Mouse (Mus musculus): Measurements from ENCODE around the gene Fbxo21. TPM values are rescaled to one million over a fixed set of nuclear protein-coding genes. Genes with fewer than 3 reads are reported as not detected.
A peak's percentile ranks its signal among the peaks of the same experiment; 100 is the strongest.

Gene Fbxo21
- total RNA-seq (2021), result 100 to 1,000 TPM; 127 to 128 TPM
- long read RNA-seq, experiment 1, transcript Fbxo21-201 (12 exons, 3,883 nt), result major isoform, 127 of 205 reads
- long read RNA-seq, experiment 1, transcript Fbxo21-206 (12 exons, 3,959 nt), result minor isoform, 42 of 205 reads
- long read RNA-seq, experiment 1, partial matches to known transcripts, result 16 of 205 reads
- long read RNA-seq, experiment 1, other reads (novel, unspliced or antisense), result 19 of 205 reads
- long read RNA-seq, experiment 2, transcript Fbxo21-201 (12 exons, 3,883 nt), result major isoform, 71 of 117 reads
- long read RNA-seq, experiment 2, transcript Fbxo21-206 (12 exons, 3,959 nt), result minor isoform, 27 of 117 reads
- long read RNA-seq, experiment 2, partial matches to known transcripts, result 12 of 117 reads
- long read RNA-seq, experiment 2, other reads (novel, unspliced or antisense), result 7 of 117 reads

DNA sequence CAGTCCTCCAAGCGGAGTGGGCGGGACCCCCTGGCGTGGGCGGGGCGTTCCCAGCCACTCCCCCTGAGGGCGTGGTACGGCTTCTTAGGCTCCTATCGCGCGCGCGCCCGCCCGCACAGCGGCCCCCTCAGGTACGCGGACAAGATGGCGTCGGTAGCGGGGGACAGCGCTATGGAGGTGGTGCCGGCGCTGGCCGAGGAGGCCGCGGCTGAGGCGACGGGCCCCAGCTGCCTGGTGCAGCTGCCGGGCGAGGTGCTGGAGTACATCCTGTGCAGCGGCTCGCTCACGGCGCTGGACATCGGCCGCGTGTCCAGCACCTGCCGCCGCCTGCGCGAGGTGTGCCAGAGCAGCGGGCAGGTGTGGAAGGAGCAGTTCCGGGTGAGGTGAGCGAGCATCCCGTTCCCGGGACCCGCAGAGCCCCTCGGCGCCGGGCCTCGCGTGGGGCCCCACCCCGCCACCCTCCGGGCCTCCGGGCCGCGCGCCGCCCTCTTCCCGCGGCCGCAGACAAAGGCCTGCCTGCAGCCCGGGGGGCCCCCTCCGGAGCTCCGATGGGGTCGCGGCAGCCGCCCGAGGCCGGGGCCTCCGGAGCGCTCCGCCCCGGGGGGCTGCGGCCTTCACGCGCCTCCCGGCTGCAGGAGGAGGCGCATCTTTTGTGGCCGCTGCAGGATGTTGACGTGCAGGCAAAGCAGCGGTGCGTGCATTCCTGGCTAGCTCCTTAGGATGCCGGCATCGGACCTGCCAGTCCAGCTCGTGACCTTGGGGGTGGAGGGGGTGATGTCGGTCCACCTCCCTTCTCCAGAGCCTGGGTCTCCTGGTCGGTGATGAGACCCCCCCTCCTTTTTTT, at the start of gene Fbxo21:
TSS of gene Fbxo21 (plus strand) at position 74 of the 844 bp plus-strand sequence.
- DNase-seq (ENCODE audit: low spot score in 2 of 2), result peak; percentile 98

DNA sequence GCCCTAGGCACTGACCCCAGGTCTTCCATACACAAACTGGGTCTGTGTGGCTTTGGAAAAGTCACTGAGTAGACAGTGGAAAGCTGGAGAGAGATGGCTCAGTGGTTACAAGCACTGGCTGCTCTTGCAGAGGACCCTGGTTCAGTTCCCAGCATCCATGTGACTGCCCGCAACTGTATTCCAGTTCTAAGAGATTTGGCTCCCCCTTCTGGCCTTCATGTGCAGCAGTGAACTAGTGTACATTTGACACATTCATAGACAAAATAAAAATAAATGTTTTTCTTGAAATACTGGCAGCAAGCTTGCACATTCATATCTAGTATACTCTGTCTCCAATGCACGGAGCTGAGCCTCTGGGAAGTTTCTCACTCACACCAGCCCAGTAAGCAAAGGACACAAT, 48.0 kb upstream of the Fbxo21 start:
- no peak for DNase-seq (ENCODE audit: low spot score in 2 of 2)

DNA sequence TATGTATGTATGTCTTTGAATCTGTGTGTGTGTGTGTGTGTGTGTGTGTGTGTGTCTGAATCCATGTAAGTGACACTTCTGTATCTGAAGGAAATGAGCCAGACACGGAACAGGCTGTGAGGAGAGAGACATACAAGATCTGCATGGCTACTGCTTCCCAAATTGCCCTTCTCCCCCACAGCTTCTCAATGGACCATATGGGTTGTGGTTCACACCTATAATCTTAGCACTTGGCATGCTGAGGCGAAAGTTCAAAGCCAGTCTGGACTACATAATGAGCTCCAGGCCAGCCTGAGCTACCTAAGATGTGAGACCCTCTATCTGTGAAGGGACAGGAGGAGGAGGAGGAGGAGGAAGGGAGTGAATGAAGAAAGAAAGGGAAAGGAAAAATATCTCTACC, 44.3 kb upstream of the Fbxo21 start:
- DNase-seq (ENCODE audit: low spot score in 2 of 2), result no peak

DNA sequence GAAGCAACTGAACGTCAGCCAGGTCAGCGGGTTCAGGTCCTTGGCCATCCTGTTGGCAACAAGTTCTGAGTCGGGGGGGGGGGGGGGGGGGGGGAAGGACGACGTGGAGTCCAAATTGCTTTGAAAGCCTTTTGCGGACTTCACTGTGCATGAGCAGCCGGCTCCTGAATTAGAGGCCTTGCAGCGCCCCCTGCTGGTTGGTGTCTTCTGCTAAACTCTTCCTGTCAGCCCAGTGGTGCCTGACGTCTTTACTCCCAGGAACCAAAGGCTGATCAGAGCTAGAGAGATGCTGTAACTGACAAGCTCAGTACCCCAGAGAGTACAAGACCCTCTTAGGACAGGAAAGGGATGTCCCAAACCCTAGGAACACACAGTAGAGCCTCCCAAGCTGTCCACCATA, 43.7 kb upstream of the Fbxo21 start:
- DNase-seq (ENCODE audit: low spot score in 2 of 2), result peak; percentile 90 to 95

DNA sequence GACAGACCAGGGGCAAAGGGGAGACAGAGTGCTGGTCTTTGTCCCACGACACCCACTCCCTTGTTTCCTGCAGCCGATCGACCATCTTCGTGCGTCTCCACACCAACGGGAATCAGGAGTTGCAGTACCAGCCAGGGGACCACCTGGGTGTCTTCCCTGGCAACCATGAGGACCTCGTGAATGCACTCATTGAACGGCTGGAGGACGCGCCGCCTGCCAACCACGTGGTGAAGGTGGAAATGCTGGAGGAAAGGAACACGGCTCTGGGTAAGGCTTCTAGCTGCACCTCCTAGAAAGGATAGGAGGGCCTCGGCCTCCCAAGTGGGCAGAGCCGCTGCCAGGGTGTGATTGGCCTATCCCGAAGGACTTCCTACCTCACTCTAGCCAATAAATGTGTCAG, 40.2 kb upstream of the Fbxo21 start:
- no peak for DNase-seq (ENCODE audit: low spot score in 2 of 2)

DNA sequence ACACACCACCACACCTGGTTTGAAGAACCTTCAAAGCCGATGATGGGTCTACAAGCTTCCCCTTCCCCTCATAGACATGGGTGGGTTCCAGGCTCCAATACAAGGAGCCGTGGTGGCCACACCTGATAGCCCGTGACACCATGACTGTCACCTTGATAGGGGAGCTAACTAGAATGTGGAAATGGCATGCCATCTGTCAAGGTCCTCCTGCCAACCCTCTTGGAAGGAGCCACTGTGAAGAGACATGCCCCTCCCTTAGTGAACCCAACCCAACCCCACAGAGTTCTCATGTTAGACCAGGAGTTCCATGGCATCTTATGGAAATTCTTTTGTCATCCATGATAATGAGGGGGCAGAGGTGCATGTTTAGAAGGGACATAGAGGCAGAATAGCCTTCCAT, 39.3 kb upstream of the Fbxo21 start:
- no peak for DNase-seq (ENCODE audit: low spot score in 2 of 2)

DNA sequence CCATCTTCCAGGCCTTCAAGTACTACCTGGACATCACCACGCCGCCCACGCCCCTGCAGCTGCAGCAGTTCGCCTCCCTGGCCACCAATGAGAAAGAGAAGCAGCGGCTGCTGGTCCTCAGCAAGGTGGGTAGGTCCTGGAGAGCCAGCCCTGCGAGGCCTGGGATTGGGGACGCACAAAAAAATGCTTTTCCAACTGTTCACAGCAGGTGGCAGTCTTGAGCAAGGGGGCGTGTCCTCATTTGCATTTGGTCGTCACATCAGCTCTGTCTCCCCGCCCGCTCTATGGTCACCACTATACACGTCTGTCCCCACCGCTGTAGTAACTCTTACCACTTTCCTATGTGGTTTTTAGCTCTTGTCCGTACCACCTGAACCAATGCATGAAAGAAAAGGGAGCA, 38.3 kb upstream of the Fbxo21 start:
- DNase-seq (ENCODE audit: low spot score in 2 of 2), result peak; percentile 25 to 35

DNA sequence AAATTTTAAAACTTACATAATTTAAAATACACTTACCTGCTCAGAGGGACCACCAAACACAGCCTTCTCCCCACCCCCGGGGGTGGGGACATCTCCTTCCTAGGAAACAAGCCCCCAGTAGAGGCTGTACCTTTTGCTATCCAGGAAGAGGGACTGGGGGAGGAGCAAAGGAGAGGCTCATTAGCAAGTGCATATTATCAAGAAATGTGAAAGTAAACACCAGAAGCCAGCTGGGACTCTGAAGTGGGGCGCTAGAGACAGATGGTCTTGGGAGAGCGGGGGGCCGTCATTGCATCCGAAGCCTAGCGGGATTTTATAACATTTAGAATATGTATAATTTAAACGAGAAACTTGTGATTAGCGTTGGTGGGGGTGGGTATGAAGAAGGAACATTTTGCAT, 37.1 kb upstream of the Fbxo21 start:
- DNase-seq (ENCODE audit: low spot score in 2 of 2), result peak; percentile 16 to 51

DNA sequence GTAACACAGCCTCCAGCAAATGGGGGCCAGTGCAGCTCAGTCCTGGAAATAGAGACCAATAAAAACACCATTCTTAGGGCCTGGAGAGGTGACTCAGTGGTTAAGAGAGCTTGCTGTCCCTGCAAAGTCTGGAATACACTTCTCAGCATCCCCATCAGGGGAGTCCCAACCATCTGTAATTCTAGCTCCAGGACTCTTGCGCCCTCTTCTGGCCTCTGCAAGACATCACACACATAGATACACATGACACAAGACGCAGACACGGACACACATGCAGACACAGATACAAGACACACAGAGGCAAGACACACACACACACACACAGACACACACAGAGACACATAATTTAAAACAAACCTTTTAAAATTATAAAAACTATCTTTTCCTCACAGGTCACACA, 35.0 kb upstream of the Fbxo21 start:
- no peak for DNase-seq (ENCODE audit: low spot score in 2 of 2)

DNA sequence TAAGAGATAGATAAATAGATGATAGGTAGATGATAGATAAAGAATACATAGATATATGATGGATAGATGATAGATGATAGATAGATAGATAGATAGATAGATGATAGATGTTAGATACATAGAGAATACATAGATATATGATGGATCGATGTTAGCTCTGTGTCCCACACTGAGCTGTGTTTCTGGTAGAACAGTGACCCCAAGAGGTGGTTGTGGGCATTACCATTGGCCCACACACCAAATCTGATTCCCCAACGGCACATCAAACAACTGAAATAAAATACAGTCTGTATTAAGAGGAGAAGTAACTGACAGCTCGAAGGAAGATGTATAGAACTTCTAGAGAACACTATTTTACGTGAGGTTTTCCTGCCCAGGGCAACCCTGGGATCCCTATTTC, 29.9 kb upstream of the Fbxo21 start:
- peak; percentile 60 to 63 for DNase-seq (ENCODE audit: low spot score in 2 of 2)

DNA sequence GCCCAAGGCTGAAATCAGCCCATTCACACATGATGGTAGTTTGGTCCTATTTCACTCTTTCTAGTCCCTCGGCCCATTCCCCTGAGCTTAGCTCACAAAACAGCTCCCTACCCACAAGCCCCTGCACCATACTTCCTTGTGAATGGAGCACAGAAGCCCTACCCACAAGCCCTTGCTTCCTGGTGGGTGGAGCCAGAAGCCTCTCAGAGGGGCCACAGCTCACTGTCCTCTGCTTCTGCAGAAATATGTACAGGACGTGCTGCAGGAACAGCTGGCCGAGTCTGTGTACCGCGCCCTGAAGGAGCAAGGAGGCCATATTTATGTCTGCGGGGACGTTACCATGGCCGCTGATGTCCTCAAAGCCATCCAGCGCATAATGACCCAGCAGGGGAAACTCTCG, 27.1 kb upstream of the Fbxo21 start:
- DNase-seq (ENCODE audit: low spot score in 2 of 2), result no peak

DNA sequence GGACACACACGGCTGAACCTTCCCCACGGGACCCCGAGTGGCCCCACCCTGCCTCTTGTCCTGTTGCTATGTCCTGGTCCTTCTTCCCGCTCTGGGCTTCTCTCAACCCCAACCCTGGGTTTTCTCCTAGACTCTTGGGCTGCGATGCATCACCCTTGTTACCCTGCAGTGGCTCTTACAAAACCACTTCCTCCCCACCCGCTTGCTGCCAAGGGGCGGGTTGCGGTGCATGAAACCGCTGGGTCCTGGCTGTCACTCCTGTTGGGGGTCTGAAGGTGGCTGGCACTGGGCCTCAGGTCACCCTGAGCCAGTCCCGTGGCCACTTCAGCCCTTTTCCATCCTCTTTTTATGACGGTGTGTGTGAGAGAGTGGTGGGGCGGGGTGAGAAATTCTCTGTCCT, 22.6 kb upstream of the Fbxo21 start:
- DNase-seq (ENCODE audit: low spot score in 2 of 2), result no peak

DNA sequence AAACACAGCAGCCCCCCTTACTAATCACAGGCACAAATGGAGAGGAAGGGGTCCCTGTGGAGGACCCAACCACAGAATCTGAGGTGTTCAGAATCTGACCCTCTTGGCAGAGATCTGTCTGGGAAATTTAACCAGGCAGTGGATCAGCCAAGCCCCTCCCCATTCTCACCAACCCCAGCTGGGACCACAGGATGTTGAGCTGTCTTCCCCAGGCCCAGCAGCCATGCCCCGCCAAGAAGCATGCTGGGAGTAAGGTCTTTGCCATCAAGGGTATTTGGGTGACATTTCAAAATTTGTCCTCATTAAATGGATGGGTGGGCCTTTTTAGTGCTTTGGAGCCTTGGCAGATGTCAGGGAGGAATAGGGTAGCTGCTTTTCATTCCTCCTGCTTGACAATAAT, 22.1 kb upstream of the Fbxo21 start:
- no peak for DNase-seq (ENCODE audit: low spot score in 2 of 2)

DNA sequence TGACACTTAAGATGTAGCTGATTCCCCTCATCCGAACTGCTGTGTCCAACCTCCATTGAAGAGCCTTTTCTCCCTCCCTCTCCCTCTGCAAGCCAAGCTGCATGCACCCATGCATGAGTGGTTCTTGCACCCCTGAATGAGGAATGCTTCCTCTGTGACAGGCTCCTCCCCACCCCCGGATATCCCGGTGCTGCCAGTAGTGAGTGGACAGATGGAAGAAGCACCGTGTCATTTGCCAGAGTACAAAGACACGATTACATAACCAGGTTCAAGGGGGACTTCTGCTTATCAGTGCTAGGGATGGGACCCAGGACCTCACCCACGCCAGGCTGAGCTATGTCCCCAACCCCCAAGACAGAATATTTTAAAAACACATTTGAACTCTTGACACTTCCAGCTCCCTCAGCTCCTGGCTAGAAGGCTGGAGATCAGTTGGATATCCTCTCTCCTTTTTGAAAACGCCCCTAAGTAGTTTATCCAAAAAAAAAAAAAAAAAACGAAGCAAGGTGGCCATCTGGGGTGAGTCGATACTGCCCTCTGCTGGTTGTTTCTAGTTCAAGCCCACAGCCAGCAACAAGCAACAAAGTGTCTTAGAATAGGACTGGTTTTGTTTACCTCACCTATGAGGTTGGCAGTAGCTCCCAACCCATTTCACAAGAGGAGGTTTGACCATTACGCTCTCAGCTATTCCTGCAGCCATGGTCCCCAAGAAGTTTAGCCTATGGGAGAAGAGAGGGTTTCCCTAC, 20.7 kb upstream of the Fbxo21 start:
- peak in 1 of 2 experiments; percentile 27 for DNase-seq (ENCODE audit: low spot score in 2 of 2)

DNA sequence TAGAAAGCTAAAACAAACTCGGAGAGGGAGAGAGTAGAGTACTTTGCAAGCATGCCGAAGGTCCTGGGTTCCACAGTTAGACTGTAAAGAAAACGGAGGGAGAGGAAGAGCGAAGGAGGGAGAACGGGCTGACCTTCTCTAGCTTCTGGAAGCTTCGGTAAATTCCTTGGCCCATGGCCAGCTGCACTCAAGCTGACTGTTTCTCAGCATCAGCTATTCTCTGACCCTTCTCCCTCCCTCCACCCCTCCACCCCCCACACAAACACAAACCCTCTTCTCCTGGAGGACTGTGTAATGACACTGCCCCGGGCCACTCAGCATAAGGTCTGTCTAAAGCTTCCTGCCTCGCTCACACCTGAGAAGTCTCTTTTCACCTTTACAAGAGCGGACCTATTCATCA, 11.8 kb upstream of the Fbxo21 start:
- no peak for DNase-seq (ENCODE audit: low spot score in 2 of 2)

DNA sequence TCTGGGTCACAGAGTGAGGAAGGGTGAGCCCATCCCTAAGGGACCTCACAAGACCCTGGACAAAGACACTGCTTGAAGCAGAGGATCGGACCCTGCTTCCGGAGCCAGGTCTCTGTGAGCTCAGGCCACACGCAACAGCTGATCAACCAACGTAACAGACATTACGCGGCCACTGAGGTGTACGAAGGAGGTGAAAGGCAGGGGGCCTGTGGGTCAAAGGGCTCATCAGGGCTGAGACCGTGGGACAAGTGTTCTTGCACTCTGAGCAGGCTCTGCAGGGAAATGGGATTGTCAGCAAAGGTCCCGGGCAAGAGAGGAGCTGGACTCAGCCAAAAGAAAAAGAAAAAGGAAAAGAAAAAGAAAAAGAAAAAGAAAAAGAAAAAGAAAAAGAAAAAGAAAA, 9.6 kb upstream of the Fbxo21 start:
- DNase-seq (ENCODE audit: low spot score in 2 of 2), result no peak

DNA sequence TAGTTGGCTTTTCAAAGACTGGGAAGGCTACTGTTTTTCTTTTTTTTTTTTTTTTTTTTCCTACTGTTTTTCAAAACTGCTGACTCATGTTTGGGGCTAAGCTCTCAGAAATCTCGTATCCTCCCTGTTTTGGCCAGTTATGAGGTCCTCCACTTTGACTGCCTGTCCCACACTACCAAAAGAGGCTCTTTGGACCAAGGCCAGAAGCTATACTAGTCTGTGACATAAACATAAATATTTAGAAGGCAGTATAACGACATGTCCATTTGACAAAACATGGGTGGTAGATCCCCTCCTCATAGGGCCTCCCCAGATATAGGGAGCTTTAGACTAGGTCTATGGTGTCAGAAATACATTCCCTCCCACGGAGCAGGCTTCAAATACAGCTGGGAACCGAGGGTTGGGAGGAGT, 8.9 kb upstream of the Fbxo21 start:
- DNase-seq (ENCODE audit: low spot score in 2 of 2), result no peak

DNA sequence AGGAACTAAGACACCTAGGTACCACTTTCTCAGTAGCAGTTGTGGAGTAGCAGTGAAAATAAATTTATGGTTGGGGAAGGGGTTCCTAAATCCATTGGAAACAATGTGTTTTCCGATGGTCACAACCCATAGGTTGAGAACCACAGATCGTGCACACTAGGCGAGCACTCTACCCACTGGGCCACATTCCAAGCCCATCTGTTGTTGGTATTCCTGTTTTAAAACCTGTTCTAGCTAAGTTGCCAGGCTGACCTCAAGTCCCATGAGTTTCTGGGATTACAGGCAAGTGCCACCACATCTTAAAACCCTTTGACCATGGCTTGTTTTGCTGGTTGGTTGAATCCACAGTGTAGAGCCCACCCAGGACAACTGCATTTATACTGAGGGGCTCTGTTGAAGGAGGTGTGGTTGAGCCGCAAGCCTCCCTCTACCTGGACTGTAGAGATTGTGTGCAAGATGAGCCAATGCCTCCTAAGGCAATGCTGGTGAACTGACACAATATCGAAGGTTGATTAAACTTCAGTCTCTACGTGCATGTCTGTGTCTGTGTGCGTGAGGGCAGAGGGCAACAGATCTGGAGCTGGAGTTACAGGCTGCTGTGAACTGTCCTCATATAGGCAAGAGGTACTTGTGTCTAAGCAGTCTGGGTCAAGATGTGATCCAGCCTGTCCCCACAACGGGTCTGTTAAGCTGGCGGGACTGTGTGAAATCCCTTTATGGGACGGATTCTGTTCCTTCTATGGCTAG, 6.7 kb upstream of the Fbxo21 start:
- DNase-seq (ENCODE audit: low spot score in 2 of 2), result no peak

DNA sequence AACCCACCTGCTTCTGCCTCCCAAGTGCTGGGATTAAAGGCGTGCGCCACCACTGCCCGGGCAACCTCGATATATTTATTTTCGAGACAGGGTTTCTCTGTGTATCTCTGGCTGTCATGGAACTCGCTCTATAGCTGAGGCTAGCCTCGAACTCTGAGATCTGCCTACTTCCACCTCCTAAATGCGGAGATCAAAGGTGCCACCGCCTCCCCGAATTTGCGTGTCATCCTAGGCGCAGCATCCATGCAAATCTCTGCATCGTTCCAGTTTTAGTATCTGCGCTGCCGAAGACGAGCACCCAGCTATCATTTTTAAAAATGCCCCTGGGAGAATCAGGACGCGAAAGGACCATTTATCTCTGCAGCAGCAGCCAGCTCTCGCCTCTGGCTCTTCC, 270 bp upstream of the Fbxo21 start:
- no peak for DNase-seq (ENCODE audit: low spot score in 2 of 2)

DNA sequence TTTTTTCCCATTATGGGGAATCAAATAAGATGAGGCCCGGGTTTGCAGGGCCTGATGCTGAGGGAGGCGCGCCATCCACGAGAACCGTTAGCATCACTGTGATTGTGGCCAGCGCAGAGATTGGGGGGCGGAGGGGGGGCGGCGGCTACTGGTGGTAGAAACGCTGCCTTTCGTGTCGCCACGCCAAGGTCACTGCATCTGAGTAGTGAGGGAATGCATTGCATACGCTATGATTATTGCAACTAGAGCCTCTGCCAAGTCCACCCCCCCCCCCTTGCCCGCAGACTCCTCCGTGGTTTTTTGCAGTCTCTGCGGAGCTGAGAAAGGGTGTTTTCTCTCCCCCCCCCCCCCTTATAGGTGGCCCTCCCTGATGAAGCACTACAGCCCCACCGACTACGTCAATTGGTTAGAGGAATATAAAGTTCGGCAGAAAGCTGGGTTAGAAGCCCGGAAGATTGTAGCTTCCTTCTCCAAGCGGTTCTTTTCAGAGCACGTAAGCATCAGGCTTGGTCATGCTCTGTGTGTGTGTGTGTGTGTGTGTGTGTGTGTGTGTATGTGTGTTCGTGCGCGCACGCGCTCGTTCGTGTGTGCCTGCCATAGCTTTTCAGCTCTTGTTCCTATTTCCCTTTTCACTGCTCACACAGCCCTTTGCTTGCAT, 1.1 kb downstream of the Fbxo21 start:
- peak in 1 of 2 experiments; percentile 42 for DNase-seq (ENCODE audit: low spot score in 2 of 2)

Measured in left cerebral cortex, adult 18-20 months (tissue).